Mouse (Mus musculus): ENCODE results near the gene Hdac4.

DNA sequence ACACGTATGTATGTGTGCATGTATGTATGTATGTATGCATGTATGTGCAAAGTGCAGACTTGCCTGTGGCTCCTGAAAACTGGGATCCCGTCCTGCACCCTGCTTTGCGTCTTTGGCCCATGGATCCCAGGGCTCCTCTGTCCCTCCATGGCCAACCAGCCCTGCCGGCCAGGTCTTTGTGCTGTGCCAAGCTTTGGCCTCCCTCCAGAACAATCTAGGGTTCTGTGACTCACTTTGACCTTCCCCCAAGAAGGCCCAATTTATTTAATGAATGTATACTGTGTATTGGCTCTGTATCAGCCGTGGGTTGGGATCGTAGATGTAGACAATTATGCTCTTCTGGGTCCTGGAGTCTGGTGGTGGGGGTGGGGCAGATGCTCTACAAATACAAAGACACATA lies 290.2 kb downstream of the Hdac4 start:
- TF ChIP-seq CTCF (IDR thresholded peaks at IDR 0.05; ENCODE audit: insufficient read depth, low read length) (no peak), POLR2A (IDR thresholded peaks at IDR 0.05; ENCODE audit: borderline replicate concordance, extremely low read depth, low read depth, low read length) (no peak)
